Mouse (Mus musculus) small intestine, adult 2 months (tissue): ENCODE measurements at regions not wholly inside any gene's neighbourhood (a gene's known extent, or its start where the extent isn't known, plus 50 kb on each side); places are given as distances from the start of the nearest gene placed in this dataset.

Source experiments
- CTCF ChIP-seq: fragments of 200-500 bp; IDR thresholded peaks from 2 replicates; pipeline ENCODE4 v1.5.1; 2012; ENCODE audit warnings: low read depth, mild to moderate bottlenecking, control low read depth, inconsistent platforms, low read length, moderate library complexity, mixed read lengths; ENCODE audit not compliant: insufficient replicate concordance, insufficient read length; ENCODE audit errors: extremely low read depth
- POLR2A ChIP-seq: fragments of 200-500 bp; IDR thresholded peaks from 2 replicates; pipeline ENCODE4 v1.6.1; 2012; ENCODE audit warnings: low read depth, mild to moderate bottlenecking, control low read depth, inconsistent platforms, low read length, moderate library complexity

GRCm38 (mm10) chr6:17224852-17225251, 56.1 kb upstream of the Cav2 start:
- TF ChIP-seq CTCF (no peak), POLR2A (no peak)
